Mouse (Mus musculus) lung, embryonic 16.5 days (tissue): ENCODE results near the gene Cfap97d2. TPM values are rescaled to one million over a fixed set of nuclear protein-coding genes. Genes with fewer than 3 reads are reported as not detected.
A peak's percentile ranks its signal among the peaks of the same experiment; 100 is the strongest.

Experiments used
- ATAC-seq: fragments of 200-750 bp; cut with Nextera tagmentation; 2 replicates; pipeline ENCODE4 v1.8.0; 2017; ENCODE audit warnings: low read depth, mild to moderate bottlenecking, moderate library complexity
- H3K27ac ChIP-seq: fragments of 300-500 bp; sonication (generic); 2 replicates; pipeline ENCODE4 v1.5.1; 2014; ENCODE audit warnings: mild to moderate bottlenecking, control low read depth, low read length
- H3K27me3 ChIP-seq: fragments of 300-500 bp; sonication (generic); 2 replicates; pipeline ENCODE4 v1.6.1; 2014; ENCODE audit warnings: low read depth, low read length, mixed read lengths; ENCODE audit not compliant: control insufficient read depth, insufficient read depth
- H3K36me3 ChIP-seq: fragments of 300-500 bp; sonication (generic); 2 replicates; pipeline ENCODE4 v1.6.1; 2014; ENCODE audit warnings: low read length; ENCODE audit not compliant: control insufficient read depth, insufficient read depth
- H3K4me1 ChIP-seq: fragments of 300-500 bp; sonication (generic); replicated peaks from 2 replicates; pipeline ENCODE4 v1.6.1; 2014; ENCODE audit warnings: low read length, mixed read lengths; ENCODE audit not compliant: control insufficient read depth, insufficient read depth
- H3K4me2 ChIP-seq: fragments of 300-500 bp; sonication (generic); 2 replicates; pipeline ENCODE4 v1.6.1; 2014; ENCODE audit warnings: low read depth, low read length, control low read depth
- H3K4me3 ChIP-seq: fragments of 300-500 bp; sonication (generic); 2 replicates; pipeline ENCODE4 v1.5.1; 2014; ENCODE audit warnings: mild to moderate bottlenecking, low read length, control low read depth
- H3K9ac ChIP-seq: fragments of 300-500 bp; sonication (generic); 2 replicates; pipeline ENCODE4 v1.6.1; 2014; ENCODE audit warnings: low read length, control low read depth
- H3K9me3 ChIP-seq: fragments of 300-500 bp; sonication (generic); 2 replicates; pipeline ENCODE4 v1.6.1; 2016; ENCODE audit warnings: low read length; ENCODE audit not compliant: control insufficient read depth
- WGBS: fragments of 180-500 bp; shearing (Covaris S2); extraction: QIAGEN DNeasy Blood & Tissue Kit; methylation state at CpG from one replicate; pipeline ENCODE4 v1.1.7; 2014; 5-methylcytosine and 5-hydroxymethylcytosine counted together
- polyA plus RNA-seq: library from polyadenylated mRNA; unstranded; fragments of >200 nt; fragmentation: Nextera tagmentation; extraction: Ambion mirVana; gene quantifications from 2 replicates; pipeline ENCODE4 v1.2.1, GENCODE M21; 2015

The Cfap97d2 gene
- polyA plus RNA-seq, 1 experiment from 2014 or later = 0.29 TPM

GRCm38 (mm10) chr8:13753680-13754079 lies 48.0 kb downstream of the Cfap97d2 start:
- ATAC-seq = no peak
- 25% methylated on average over 2 of the region's 2 CpGs for WGBS

GRCm38 (mm10) chr8:13756480-13756879 lies 50.8 kb downstream of the Cfap97d2 start:
- 0 out of 2 replicates have a peak overlapping the region, but pooled peaks have one; percentile 3 for H3K9ac ChIP-seq
- H3K4me2 ChIP-seq = no peak overlapping the region
- peaks cover 15% of the 10 kb centered on the region for H3K4me1 ChIP-seq
- WGBS = 31% methylated on average over 7 of the region's 7 CpGs
- peak overlapping the region; percentile 56 for H3K27ac ChIP-seq
- H3K36me3 ChIP-seq = peaks cover 7% of the 10 kb centered on the region
- H3K4me3 ChIP-seq = no peak overlapping the region
- H3K27me3 ChIP-seq = no peaks in the 10 kb centered on the region
- ATAC-seq = peak; percentile 66
- no peaks in the 10 kb centered on the region for H3K9me3 ChIP-seq

More at GRCm38 (mm10) chr8:13753680-13754079, 48.0 kb downstream of the Cfap97d2 start:
- H3K36me3 ChIP-seq = no peaks in the 10 kb centered on the region
- no peak overlapping the region for H3K4me2 ChIP-seq
- no peak overlapping the region for H3K4me3 ChIP-seq
- peaks cover 6% of the 10 kb centered on the region for H3K4me1 ChIP-seq
- H3K9ac ChIP-seq = no peak overlapping the region
- H3K9me3 ChIP-seq = no peaks in the 10 kb centered on the region
- H3K27me3 ChIP-seq = no peaks in the 10 kb centered on the region
- no peak overlapping the region for H3K27ac ChIP-seq

- Histone ChIP-seq H3K4me2 (peak within 1 kb of the TSS; percentile 69), H3K36me3 (peaks cover 10% of the 10 kb centered on the region), H3K27ac (peak within 1 kb of the TSS; percentile 92), H3K4me3 (peak within 1 kb of the TSS; percentile 96), H3K9ac (peak within 1 kb of the TSS; percentile 96), H3K4me1 (peaks cover 15% of the 10 kb centered on the region), H3K27me3 (no peaks in the 10 kb centered on the region), H3K9me3 (no peaks in the 10 kb centered on the region)
- peak; percentile 92 for ATAC-seq
- 6% methylated on average over 30 of the region's 40 CpGs for WGBS
Measured at GRCm38 (mm10) chr8:13756982-13757804, 51.5 kb downstream of the Cfap97d2 start, which contains the start of gene Cdc16. TSS of gene Cdc16 (plus strand) at chr8:13757676.

GRCm38 (mm10) chr8:13757805-13758727 lies 52.4 kb downstream of the Cfap97d2 start:
- Histone ChIP-seq H3K27me3 (no peaks in the 10 kb centered on the region), H3K9ac (peak overlapping the region; percentile 96), H3K9me3 (no peaks in the 10 kb centered on the region), H3K36me3 (peaks cover 17% of the 10 kb centered on the region), H3K4me1 (peaks cover 15% of the 10 kb centered on the region), H3K27ac (peak overlapping the region; percentile 92), H3K4me2 (peak overlapping the region; percentile 69), H3K4me3 (peak overlapping the region; percentile 96)
- ATAC-seq = peak; percentile 47
- WGBS = under 1% methylated on average over 38 of the region's 38 CpGs

GRCm38 (mm10) chr8:13769206-13769605 lies 63.5 kb downstream of the Cfap97d2 start:
- WGBS = 84% methylated on average over 11 of the region's 11 CpGs
- no peaks in the 10 kb centered on the region for H3K4me1 ChIP-seq
- ATAC-seq = no peak
- H3K4me3 ChIP-seq = no peak overlapping the region
- H3K9me3 ChIP-seq = no peaks in the 10 kb centered on the region
- H3K9ac ChIP-seq = no peak overlapping the region
- H3K4me2 ChIP-seq = no peak overlapping the region
- peaks cover 82% of the 10 kb centered on the region for H3K36me3 ChIP-seq
- H3K27me3 ChIP-seq = no peaks in the 10 kb centered on the region
- H3K27ac ChIP-seq = no peak overlapping the region

GRCm38 (mm10) chr8:13780536-13780935 lies 74.8 kb downstream of the Cfap97d2 start:
- H3K4me2 ChIP-seq = no peak overlapping the region
- H3K36me3 ChIP-seq = peaks cover 48% of the 10 kb centered on the region
- 72% methylated on average over 3 of the region's 3 CpGs for WGBS
- H3K27me3 ChIP-seq = no peaks in the 10 kb centered on the region
- H3K9ac ChIP-seq = no peak overlapping the region
- no peak overlapping the region for H3K4me3 ChIP-seq
- peaks cover 7% of the 10 kb centered on the region; the same call in 1 of the 2 replicates for H3K4me1 ChIP-seq
- no peak for ATAC-seq
- H3K9me3 ChIP-seq = no peaks in the 10 kb centered on the region
- no peak overlapping the region for H3K27ac ChIP-seq

GRCm38 (mm10) chr8:13785250-13785763 lies 79.6 kb downstream of the Cfap97d2 start, which contains the start of gene Upf3a:
TSS of gene Upf3a (plus strand) at chr8:13785615.
- peak; percentile 96 for ATAC-seq
- WGBS = under 1% methylated on average over 47 of the region's 47 CpGs
- peak within 1 kb of the TSS; percentile 98 for H3K27ac ChIP-seq
- peak within 1 kb of the TSS; percentile 99 for H3K9ac ChIP-seq
- H3K36me3 ChIP-seq = peaks cover 23% of the 10 kb centered on the region
- H3K9me3 ChIP-seq = no peaks in the 10 kb centered on the region
- no peaks in the 10 kb centered on the region for H3K27me3 ChIP-seq
- H3K4me1 ChIP-seq = peaks cover 11% of the 10 kb centered on the region
- peak within 1 kb of the TSS; percentile 93 for H3K4me2 ChIP-seq
- H3K4me3 ChIP-seq = peak within 1 kb of the TSS; percentile 85

GRCm38 (mm10) chr8:13785764-13786299 lies 80.1 kb downstream of the Cfap97d2 start:
- H3K9me3 ChIP-seq = no peaks in the 10 kb centered on the region
- peak; percentile 97 for ATAC-seq
- peaks cover 19% of the 10 kb centered on the region for H3K36me3 ChIP-seq
- peak overlapping the region; percentile 99 for H3K9ac ChIP-seq
- H3K4me1 ChIP-seq = peaks cover 11% of the 10 kb centered on the region
- under 1% methylated on average over 40 of the region's 47 CpGs for WGBS
- H3K4me3 ChIP-seq = peak overlapping the region; percentile 85
- H3K4me2 ChIP-seq = peak overlapping the region; percentile 93
- H3K27ac ChIP-seq = peak overlapping the region; percentile 98
- H3K27me3 ChIP-seq = no peaks in the 10 kb centered on the region
